Mouse (Mus musculus) liver, embryonic 12.5 days (tissue): ENCODE results near the gene Fahd1. TPM values are rescaled to one million over a fixed set of nuclear protein-coding genes. Genes with fewer than 3 reads are reported as not detected.

Source experiments
- ATAC-seq: fragments of 200-750 bp; cut with Nextera tagmentation; 2 replicates; pipeline ENCODE4 v1.8.0; 2017; ENCODE audit warnings: moderate number of reproducible peaks, mild to moderate bottlenecking, moderate library complexity
- H3K27ac ChIP-seq: fragments of 300-500 bp; sonication (generic); 2 replicates; pipeline ENCODE4 v1.5.1; 2016; ENCODE audit warnings: mild to moderate bottlenecking
- H3K27me3 ChIP-seq: fragments of 300-500 bp; sonication (generic); replicated peaks from 2 replicates; pipeline ENCODE4 v1.6.1; 2016; ENCODE audit warnings: mild to moderate bottlenecking, moderate library complexity
- H3K36me3 ChIP-seq: fragments of 300-500 bp; sonication (generic); 2 replicates; pipeline ENCODE4 v1.6.1; 2016; ENCODE audit warnings: mild to moderate bottlenecking, moderate library complexity
- H3K4me1 ChIP-seq: fragments of 300-500 bp; sonication (generic); 2 replicates; pipeline ENCODE4 v1.6.1; 2016
- H3K4me2 ChIP-seq: fragments of 300-500 bp; sonication (generic); 2 replicates; pipeline ENCODE4 v1.6.1; 2016; ENCODE audit warnings: mild to moderate bottlenecking, moderate library complexity
- H3K4me3 ChIP-seq: fragments of 300-500 bp; sonication (generic); 2 replicates; pipeline ENCODE4 v1.5.1; 2016; ENCODE audit warnings: mild to moderate bottlenecking, moderate library complexity
- H3K9ac ChIP-seq: fragments of 300-500 bp; sonication (generic); 2 replicates; pipeline ENCODE4 v1.6.1; 2016; ENCODE audit warnings: mild to moderate bottlenecking, moderate library complexity
- H3K9me3 ChIP-seq: fragments of 300-500 bp; sonication (generic); replicated peaks from 2 replicates; pipeline ENCODE4 v1.6.1; 2016; ENCODE audit warnings: mild to moderate bottlenecking, moderate library complexity
- WGBS: fragments of 180-500 bp; shearing (Covaris S2); methylation state at CpG from one replicate; pipeline ENCODE4 v1.1.7; 2016; ENCODE audit not compliant: insufficient replicate concordance; 5-methylcytosine and 5-hydroxymethylcytosine counted together
- polyA plus RNA-seq: library from polyadenylated mRNA; unstranded; fragments of >200 nt; fragmentation: Nextera tagmentation; extraction: Ambion mirVana; gene quantifications from 2 replicates; pipeline ENCODE4 v1.2.1, GENCODE M21; 2016

Gene Fahd1
- polyA plus RNA-seq, 1 experiment from 2014 or later = 34.6 TPM

- Histone ChIP-seq H3K9me3 (no peaks in the 10 kb centered on the region), H3K27ac (no peak within 1 kb of the TSS), H3K9ac (no peak within 1 kb of the TSS), H3K4me2 (no peak within 1 kb of the TSS), H3K36me3 (no peaks in the 10 kb centered on the region), H3K4me3 (no peak within 1 kb of the TSS), H3K27me3 (peaks cover 21% of the 10 kb centered on the region), H3K4me1 (0 out of 2 replicates have a peak, but pooled peaks cover 1% of the 10 kb centered on the region)
- 58% methylated on average over 8 of the region's 8 CpGs for WGBS
- ATAC-seq = no peak
Measured at GRCm38 (mm10) chr17:24839842-24840241, 10.3 kb downstream of the Fahd1 start, which contains the start of gene Hagh. Gene Hagh, plus strand, starts transcription at chr17:24840143.

DNA sequence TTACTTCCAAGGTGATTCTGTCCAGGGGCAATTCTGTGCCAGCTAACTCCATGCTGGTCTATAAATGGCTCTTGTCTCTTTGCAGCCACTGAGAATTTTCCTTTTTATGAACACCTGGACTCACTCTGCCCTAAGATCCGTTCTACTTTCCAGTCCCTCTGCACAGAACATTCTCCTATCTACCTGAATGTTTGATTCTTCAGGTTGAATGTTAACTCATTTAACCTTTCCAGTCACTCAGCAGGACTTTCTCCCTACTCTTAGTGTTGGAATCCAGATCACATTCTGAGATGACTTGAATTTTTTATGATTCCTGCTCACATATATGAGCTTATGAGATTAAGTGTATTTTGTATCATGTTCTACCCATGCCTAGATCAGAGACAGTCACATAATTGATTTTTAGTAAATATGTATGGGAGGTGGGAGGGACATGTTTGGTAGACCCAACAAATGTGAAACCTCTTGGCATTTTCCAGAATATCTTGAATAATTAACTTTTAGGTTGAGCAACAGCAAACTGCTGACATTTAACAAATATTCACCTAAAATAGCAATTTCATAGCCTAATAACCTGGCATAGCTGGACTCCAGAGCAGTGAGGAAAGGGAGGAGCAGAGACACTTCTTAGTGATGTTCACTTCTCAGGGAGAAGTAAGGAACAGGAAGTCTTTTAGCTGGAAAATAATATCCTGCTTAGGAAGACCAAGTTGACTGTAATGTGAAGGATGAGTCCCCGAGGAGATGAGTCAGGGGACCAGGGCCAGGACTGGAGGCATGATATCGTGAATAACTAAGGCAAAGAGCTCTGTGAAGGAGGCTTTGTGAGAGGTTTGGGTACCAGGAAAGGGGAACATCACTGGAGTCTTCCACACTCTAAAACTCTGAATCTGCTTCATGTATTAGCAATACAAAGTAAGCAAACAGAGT is 28.5 kb downstream of the Fahd1 start:
- Histone ChIP-seq H3K4me2 (no peak overlapping the region), H3K36me3 (no peaks in the 10 kb centered on the region), H3K4me3 (no peak overlapping the region), H3K9ac (no peak overlapping the region), H3K9me3 (no peaks in the 10 kb centered on the region), H3K4me1 (no peaks in the 10 kb centered on the region), H3K27me3 (peaks cover 15% of the 10 kb centered on the region), H3K27ac (no peak overlapping the region)
- WGBS = 39% methylated on average over 3 of the region's 3 CpGs
- ATAC-seq = no peak

- Histone ChIP-seq H3K4me3 (no peak overlapping the region), H3K36me3 (no peaks in the 10 kb centered on the region), H3K9me3 (no peaks in the 10 kb centered on the region), H3K9ac (no peak overlapping the region), H3K4me2 (no peak overlapping the region), H3K4me1 (peaks cover 10% of the 10 kb centered on the region), H3K27me3 (peaks cover 3% of the 10 kb centered on the region), H3K27ac (no peak overlapping the region)
- 52% methylated on average over 2 of the region's 2 CpGs for WGBS
- ATAC-seq = no peak
Measured at GRCm38 (mm10) chr17:24819469-24819868, 30.7 kb downstream of the Fahd1 start.

DNA sequence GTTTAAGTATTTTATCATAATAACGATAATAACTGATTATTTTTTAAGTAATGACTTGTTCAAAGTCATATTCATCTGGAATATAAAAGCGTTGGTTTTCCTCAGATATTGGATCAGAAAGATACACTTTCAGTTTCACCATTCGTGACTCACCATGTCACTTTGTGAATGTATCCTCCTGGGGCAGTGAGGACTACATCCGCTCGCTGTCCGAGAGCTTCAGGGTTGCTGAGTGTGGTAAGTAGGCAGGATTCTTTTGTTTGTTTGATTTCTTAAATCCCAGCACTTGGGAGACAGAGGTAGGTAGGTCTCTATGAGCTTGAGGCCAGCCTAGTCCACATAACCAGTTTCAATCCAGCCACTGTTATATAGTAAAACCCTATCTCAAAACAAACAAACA is 32.0 kb downstream of the Fahd1 start:
- WGBS = 52% methylated on average over 6 of the region's 6 CpGs
- H3K36me3 ChIP-seq = no peaks in the 10 kb centered on the region
- no peak overlapping the region for H3K4me2 ChIP-seq
- no peaks in the 10 kb centered on the region; the same call in 1 of the 2 replicates for H3K27me3 ChIP-seq
- H3K9me3 ChIP-seq = no peaks in the 10 kb centered on the region
- H3K4me1 ChIP-seq = peaks cover 17% of the 10 kb centered on the region
- peak overlapping the region; percentile 27; the same call in 1 of the 2 replicates for H3K9ac ChIP-seq
- no peak for ATAC-seq
- no peak overlapping the region for H3K4me3 ChIP-seq
- H3K27ac ChIP-seq = no peak overlapping the region

GRCm38 (mm10) chr17:24817503-24817902 is 32.7 kb downstream of the Fahd1 start:
- Histone ChIP-seq H3K9me3 (no peaks in the 10 kb centered on the region), H3K4me3 (no peak overlapping the region), H3K27me3 (no peaks in the 10 kb centered on the region; the same call in 1 of the 2 replicates), H3K9ac (no peak overlapping the region), H3K4me1 (peaks cover 22% of the 10 kb centered on the region), H3K4me2 (no peak overlapping the region), H3K27ac (no peak overlapping the region), H3K36me3 (no peaks in the 10 kb centered on the region)
- ATAC-seq = no peak
- 29% methylated on average over 1 of the region's 1 CpGs for WGBS

- H3K27ac ChIP-seq = peak overlapping the region; percentile 72; the same call in 1 of the 2 replicates
- H3K9ac ChIP-seq = no peak overlapping the region
- WGBS = 63% methylated on average over 5 of the region's 5 CpGs
- no peak overlapping the region for H3K4me2 ChIP-seq
- no peaks in the 10 kb centered on the region for H3K9me3 ChIP-seq
- no peaks in the 10 kb centered on the region for H3K27me3 ChIP-seq
- peaks cover 39% of the 10 kb centered on the region for H3K4me1 ChIP-seq
- no peak overlapping the region for H3K4me3 ChIP-seq
- H3K36me3 ChIP-seq = no peaks in the 10 kb centered on the region
- peak; percentile 67; the same call in 1 of the 2 replicates for ATAC-seq
Measured at GRCm38 (mm10) chr17:24815256-24815655, 34.9 kb downstream of the Fahd1 start.

- Histone ChIP-seq H3K36me3 (no peaks in the 10 kb centered on the region), H3K4me3 (no peak overlapping the region), H3K27me3 (peaks cover 12% of the 10 kb centered on the region), H3K9me3 (no peaks in the 10 kb centered on the region), H3K9ac (peak overlapping the region; percentile 12; the same call in 1 of the 2 replicates), H3K27ac (peak overlapping the region; percentile 64), H3K4me1 (peaks cover 39% of the 10 kb centered on the region), H3K4me2 (peak overlapping the region; percentile 45)
- 2% methylated on average over 2 of the region's 2 CpGs for WGBS
- peak; percentile 89 for ATAC-seq
Measured at GRCm38 (mm10) chr17:24812215-24812614, 37.9 kb downstream of the Fahd1 start.

GRCm38 (mm10) chr17:24811211-24811610 is 39.0 kb downstream of the Fahd1 start:
- Histone ChIP-seq H3K27me3 (peaks cover 19% of the 10 kb centered on the region), H3K4me2 (no peak overlapping the region), H3K36me3 (no peaks in the 10 kb centered on the region), H3K4me1 (peaks cover 39% of the 10 kb centered on the region), H3K4me3 (no peak overlapping the region), H3K27ac (peak overlapping the region; percentile 53), H3K9me3 (no peaks in the 10 kb centered on the region), H3K9ac (no peak overlapping the region)
- 73% methylated on average over 3 of the region's 3 CpGs for WGBS
- no peak for ATAC-seq

DNA sequence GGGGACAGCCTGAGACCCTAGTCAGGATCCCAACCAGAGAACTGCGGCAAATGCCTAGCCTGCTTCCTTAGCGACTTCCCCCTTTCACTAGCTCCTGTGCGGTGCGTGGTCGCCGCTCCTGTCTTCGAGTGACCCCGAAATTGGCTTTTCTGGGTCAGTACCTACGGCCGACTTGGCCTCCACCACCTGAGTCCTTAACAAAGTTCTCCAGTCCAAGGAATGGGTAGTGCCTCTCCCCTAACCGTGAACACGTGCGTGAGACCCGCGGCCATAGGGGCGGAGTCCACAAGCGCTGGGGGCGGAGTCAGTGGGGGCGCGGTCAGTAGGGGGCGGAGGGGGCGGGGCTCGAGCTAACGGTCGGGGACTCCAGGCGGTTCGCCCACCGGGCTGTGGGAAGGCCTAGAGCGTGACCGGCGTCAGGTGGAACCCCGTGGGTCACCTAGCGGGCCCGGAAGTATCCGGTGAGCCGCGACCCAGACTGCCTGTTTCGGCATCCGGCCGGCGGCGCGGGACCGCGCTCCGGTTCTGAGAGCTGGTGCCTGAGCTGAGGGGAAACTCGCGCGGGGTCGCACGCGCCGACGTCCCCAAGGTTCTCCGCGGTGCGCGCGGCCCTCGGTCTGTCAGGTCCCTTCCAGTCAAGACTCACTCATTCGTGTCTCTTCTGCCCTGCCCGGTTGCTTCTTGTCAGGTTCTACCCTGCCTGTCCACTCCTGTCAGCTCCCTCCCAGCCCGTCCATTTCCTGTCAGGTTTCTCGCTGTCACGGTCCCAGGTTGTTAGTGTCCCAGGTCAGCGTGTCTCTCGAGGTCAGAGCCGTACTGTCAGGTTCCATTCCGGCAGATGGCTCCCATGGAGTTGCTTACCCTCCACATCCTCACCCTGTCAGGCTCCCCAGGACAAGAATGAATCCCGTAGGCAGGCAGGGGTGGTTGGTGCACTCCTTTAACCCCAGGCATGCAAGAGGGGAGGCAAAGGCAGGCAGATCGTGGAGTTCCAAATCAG is 45.9 kb downstream of the Fahd1 start, which contains the start of gene Meiob:
TSS of gene Meiob (plus strand) at position 338 of the 1,000 bp plus-strand sequence.
- under 1% methylated on average over 71 of the region's 71 CpGs for whole genome bisulfite sequencing
- Histone ChIP-seq H3K27me3 (peaks cover 35% of the 10 kb centered on the region), H3K27ac (peak within 1 kb of the TSS; percentile 65), H3K4me1 (peaks cover 19% of the 10 kb centered on the region), H3K4me3 (peak within 1 kb of the TSS; percentile 75), H3K9ac (peak within 1 kb of the TSS; percentile 78), H3K36me3 (no peaks in the 10 kb centered on the region), H3K4me2 (peak within 1 kb of the TSS; percentile 86), H3K9me3 (no peaks in the 10 kb centered on the region)
- ATAC-seq = peak; percentile 89

- Histone ChIP-seq H3K27ac (no peak overlapping the region), H3K36me3 (no peaks in the 10 kb centered on the region), H3K27me3 (peaks cover 19% of the 10 kb centered on the region; the same call in 1 of the 2 replicates), H3K9ac (no peak overlapping the region), H3K9me3 (no peaks in the 10 kb centered on the region), H3K4me2 (no peak overlapping the region), H3K4me1 (peaks cover 23% of the 10 kb centered on the region), H3K4me3 (no peak overlapping the region)
- ATAC-seq = no peak
- WGBS = 47% methylated on average over 3 of the region's 3 CpGs
Measured at GRCm38 (mm10) chr17:24800524-24800923, 49.6 kb downstream of the Fahd1 start.

- H3K36me3 ChIP-seq = no peaks in the 10 kb centered on the region
- H3K4me3 ChIP-seq = no peak overlapping the region
- H3K9ac ChIP-seq = no peak overlapping the region
- ATAC-seq = no peak
- no peak overlapping the region for H3K4me2 ChIP-seq
- no peaks in the 10 kb centered on the region for H3K9me3 ChIP-seq
- no peak overlapping the region for H3K27ac ChIP-seq
- peaks cover 16% of the 10 kb centered on the region for H3K4me1 ChIP-seq
- H3K27me3 ChIP-seq = peaks cover 10% of the 10 kb centered on the region; the same call in 1 of the 2 replicates
- WGBS = 84% methylated on average over 4 of the region's 4 CpGs
Measured at GRCm38 (mm10) chr17:24799476-24799875, 50.7 kb downstream of the Fahd1 start.
